Mouse (Mus musculus): ENCODE results near the gene Snrpd3. TPM values are rescaled to one million over a fixed set of nuclear protein-coding genes. Genes with fewer than 3 reads are reported as not detected.
"Not testable (repeated sequence)": the region's sequence is repeated elsewhere in the genome, so short reads cannot be mapped to it uniquely, and the experiment has no call there.

Gene Snrpd3
- polyA plus RNA-seq, 3 experiments from 2014 or later: 134 to 236 (median 208) TPM

DNA sequence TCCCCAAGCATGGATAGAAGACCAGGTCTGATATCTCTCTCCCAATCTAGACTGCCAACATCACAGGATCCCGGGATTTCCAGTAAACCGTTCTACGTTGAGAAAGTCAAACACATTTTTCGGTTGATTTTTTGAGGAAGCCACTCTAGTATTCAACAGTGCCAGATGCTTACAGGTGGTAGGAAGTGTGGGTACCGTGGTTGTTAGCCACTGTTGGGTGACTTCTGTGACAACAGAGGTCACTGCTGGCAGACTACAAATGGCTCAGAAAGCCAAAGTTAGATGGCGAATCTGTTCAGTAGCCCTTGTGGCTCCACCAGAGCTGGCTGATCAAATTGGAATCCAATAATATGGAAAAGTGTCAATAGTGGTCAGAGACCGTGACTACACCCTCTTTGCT lies 13.7 kb upstream of the Snrpd3 start:
- no peak for ATAC-seq

DNA sequence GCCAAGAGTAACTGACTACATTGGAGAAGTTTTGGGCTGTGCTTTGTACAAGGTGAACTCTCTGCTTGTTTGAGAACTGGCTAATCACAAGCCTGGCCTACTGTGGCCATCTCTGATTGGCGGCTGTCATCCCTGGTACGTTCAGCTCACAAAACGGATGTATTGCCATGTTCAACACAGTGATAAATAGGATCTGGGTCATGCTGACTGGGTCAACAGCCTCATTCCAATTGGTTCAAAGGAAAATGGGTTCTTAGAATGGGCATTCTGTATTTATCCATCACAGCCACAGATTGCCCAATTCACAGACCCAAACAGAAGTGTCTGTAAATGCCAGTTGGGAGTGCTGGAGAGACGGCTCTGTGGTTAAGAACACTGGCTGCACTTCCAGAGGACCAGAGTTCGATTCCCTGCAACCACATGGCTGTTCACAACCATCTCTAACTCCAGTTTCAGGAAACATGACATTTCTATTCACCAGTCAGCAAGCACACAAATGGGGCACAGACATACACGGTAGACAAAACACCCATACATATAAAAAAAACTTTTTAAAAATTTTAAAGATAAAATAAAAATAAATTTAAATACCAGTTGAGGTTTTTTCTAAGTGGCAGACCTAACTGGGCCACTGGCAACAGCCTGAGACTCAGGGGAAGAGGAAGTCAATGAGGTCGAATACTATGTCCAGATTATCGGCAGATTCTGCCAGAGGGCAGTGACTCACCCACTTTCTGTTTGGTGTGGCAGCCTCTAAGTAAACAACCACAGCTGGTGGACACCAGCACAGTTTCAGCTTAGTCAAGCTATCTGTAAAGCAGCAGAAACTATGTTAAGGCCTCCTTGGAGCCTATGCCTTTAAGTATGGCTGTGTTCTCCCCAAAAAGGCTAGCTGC lies 12.9 kb upstream of the Snrpd3 start:
- ATAC-seq: no peak

DNA sequence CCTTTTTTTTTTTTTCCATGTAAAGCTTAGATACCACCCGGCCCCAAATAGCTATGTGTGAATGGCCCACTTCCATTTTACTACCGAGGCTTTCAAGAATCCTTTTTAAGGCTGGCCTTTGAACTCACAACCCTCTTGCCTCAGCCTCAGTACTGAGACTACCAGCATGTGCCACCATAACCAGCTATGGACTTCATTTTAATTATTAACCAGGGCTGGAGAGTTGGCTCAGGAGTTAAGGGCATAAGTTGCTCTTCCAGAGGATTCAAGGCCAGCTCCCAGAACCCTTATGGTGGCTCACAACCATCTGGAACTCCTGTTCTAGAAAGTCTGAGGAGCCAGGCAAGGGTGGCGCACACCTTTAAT lies 12.2 kb upstream of the Snrpd3 start:
- ATAC-seq: no peak

DNA sequence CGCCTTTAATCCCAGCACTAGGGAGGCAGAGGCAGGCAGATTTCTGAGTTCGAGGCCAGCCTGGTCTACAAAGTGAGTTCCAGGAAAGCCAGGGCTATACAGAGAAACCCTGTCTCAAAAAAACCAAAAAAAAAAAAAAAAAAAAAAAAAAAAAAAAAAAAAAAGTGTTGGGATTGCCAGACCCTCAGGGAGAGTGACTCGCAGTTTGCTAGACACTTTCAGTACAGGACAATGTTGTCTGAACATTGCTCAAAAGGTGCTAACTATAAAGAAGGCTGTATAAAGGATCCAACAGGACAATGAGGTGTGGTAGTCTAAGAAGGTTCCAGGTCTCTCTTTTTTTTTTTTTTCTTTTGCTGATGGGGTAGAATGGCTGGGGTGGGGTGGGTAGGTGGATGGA lies 11.4 kb upstream of the Snrpd3 start:
- ATAC-seq: not testable (repeated sequence)

DNA sequence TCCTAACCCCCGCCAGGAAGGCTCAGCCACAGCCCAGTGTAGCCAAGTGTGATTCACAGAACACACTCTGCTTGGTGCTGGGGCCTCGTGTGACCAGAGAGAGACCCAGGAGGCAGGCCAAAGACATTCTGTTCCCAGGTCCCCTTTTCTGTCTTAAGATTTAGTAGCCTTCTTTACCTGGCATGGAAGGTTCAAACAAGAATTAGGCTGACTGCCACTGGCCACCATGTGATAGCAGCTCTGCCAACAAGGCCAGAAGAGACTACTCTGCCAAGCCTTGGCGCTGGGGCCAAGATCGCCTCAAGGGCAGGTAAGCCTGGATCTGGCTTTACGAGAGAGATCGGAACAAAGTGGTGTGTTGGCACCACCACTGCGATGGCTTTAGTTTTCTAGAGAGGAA lies 6.9 kb upstream of the Snrpd3 start:
- no peak for ATAC-seq

DNA sequence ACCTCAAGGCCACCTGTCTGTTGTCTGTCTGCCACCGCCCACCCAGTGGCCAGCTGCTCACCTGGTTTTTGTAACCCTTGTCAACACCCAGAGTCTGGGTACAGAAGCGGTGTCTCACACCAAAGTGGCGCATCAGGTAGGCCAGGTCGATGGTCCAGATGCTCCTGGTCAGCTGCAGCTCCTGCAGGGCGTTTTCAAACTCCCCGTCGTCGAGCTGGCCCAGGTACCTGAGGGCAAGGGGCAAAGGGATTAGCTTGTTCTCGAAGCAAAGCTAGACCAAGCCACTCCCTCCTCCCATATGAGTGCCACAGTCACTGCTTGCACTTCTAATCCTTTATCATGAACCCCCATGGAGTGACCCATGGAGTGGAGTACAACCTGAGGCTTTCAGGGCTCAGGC lies 6.3 kb upstream of the Snrpd3 start:
- ATAC-seq: no peak

DNA sequence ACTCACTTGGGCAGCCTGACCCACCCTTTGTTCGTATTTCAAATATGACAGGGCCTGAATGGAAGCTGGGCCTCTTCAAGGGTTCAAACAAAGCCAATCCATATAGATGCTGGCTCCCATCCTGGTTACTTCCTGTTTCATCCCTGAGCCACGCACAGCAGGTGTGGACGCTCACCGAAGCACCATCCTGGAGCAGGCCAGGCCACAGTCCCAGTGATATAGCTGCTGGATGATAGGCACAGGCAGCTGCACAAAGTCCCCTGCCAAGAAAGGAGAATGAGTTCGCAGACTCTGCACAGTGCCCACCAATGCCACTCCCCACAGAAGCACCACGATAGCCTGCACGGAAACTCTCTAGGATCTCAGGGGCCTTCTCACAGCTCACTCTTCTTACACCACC lies 5.5 kb upstream of the Snrpd3 start:
- no peak for ATAC-seq

DNA sequence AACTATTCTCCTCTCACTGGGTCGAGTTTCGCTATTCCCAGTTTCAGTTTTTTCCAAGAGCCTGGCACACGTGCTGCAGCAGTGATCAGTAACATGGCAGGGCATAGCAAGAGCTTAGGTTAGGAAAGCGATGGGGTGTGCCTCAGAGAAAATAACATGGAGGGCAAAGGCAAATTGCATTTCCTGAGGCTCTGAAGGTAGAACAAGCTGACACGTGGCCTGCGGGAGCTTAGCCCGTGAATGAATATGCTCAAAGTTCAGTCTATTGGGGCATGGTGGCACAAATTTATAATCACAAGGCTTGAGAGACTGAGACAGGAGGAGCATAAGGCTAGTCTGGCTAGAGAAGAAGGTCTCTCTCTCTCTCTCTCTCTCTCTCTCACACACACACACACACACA lies 4.6 kb upstream of the Snrpd3 start:
- ATAC-seq: no peak

DNA sequence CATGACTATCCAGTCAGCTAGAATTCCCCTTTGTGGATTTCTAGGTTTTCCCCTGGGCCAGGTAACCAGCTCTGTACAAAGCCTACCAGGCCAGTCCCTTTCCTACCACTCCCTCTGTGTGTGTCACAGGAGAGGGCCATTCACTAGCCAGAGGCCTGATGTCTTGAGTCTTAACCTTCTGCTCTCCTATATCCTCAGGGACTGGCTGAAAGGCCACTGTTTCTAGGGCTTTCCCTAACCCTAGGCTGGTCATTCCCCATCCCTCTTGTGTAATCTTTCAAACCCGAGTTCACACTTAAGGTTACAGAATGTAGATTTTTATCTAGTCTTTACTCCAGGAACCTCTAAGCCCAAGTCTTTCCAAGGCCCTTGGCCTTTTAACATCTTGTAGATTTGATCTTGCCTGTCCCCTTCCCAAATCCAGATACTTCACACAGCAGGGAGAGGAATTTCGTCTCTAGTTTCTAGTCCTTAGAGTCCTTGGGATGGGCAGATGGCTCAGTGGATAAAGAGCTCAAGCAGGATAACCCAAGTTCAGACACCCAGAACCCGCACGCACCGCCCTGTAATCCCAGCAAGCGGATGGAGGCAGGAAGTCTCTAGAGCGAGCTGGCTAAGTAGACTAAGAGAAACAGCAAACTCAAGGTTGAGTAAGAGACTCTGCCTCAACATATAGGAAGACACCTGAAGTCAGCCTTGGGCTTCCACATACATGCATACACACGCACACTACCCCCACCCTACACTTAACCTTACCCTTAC lies 3.9 kb upstream of the Snrpd3 start:
- no peak for ATAC-seq

DNA sequence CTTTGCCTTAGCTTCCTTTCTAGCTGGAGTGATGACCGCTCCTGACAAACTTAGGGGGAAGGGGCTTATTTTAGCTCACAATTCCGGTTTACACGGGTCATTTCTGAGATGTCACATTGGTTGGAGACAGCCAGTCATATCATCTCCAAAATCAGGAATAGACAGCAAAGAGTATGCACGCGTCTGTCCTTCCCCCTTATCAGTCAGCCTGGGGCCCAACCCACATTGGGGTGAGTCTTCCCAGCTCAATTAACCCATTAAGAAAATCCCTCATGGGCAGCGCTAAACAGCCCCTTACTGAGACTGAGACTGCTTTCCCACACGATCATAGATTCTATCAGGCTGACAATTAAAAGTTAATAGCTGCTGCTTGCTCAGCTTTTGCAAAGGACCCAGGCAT lies 3.0 kb upstream of the Snrpd3 start:
- ATAC-seq: no peak

DNA sequence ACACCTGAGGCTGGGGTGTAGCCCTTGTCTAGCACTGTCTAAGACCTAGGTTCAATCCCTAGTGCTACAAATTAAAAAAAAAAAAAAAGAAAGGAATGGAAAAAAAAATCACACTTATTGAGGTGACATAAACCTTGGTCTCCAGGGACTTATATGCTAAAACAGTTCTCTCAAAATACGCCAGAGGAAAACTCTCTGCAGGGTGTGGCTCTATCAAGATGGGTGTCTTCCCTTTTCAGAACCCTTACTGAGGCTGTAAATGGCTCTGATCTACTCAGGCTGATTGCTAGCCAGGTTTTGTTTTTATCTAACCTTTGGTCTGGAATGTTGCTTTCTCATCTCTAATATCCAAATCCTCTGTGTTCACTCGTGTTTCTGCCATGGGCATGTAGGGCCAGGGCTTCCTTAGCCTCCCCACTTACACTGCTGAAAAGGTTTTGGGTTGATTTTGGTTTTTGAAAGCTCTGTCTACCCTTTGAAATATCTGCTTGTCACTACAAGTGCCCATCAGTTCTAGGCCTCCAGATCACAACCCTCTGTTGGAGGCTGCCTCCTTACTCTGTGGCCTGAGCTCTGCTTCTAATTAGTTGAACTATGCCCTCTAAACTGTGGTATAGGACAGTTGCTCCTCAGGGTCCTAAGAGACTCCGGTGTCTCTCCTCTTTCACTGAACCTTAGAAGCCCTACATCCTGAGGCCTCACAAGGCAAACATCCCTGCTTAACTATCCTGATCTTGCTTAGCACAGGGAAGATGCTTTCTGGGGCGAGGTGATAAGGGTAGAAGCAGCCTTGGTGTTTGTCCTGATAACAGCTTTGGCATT lies 1.9 kb upstream of the Snrpd3 start:
- no peak for ATAC-seq

DNA sequence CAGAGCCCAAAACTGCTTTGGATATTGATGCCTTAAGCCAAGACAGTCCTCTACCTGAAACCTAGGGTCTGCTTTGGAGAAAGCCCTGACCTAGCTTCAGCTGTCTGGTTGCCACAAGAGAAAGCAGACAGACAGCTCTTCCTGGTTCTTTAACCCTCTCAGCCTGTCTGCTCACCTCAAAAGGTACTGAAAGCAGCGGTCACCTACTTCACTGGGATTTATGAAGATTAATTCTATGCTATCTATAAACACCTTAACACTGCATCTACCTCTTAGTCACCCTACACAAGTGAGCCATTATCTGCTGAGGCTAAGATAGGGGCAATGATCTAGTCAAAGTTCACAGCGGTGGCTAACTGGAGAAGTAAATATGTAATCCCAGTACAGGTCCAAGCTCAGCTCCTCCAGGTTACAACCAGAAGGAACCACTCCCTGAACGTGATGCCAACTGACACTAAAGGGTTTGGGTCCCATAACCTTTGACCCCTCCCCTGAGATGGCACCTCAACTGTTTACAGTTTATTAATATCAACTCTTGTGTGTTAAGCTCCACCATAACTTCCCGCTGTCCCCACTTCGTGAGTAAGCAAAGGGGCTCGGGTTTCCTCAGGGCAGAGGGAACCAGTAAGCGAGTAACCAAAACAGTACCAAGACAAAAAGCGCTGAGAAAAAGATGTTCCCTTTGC lies 1.2 kb upstream of the Snrpd3 start:
- ATAC-seq: no peak

DNA sequence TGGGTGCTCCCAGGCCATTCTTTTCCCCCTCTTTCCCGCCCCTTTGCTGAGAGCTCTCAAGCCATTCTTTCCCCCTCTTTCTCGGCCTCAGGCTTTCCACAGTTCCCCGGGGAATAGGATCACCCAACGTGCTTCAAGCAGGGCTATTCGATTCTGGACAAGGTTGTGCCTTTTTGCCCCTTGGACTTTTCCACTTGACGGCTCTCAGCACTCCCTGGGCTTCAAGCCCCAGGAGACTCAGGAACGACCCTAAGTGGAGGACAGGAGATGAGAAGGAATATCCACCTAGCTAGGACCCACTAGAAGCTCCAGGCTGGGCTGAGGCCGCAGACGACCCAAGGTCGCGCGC lies 653 bp upstream of the Snrpd3 start:
- ATAC-seq: no peak

DNA sequence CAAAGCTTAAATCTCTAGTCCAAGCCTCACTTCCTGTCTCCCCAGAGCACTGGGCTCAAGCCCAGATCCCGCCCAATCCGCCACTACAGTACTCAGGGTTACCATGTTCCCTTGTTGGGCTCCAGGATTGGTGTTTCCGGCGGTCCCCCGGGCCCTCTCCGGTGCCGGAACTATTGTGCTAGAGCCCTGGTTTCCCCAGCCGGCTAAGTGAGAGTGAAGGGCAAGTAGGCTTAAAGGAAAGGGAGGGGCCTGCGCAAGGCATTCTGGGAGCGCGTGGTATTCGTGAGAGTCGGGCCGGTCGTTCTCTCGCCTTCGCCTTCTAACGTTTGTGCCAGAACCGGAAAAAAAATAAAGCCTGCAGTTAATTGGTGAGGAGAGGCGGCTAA lies 400 bp downstream of the Snrpd3 start, which contains the start of gene Gucd1:
TSS of gene Gucd1 (minus strand) at position 215 of the 386 bp plus-strand sequence.
- ATAC-seq: peak; percentile 82

DNA sequence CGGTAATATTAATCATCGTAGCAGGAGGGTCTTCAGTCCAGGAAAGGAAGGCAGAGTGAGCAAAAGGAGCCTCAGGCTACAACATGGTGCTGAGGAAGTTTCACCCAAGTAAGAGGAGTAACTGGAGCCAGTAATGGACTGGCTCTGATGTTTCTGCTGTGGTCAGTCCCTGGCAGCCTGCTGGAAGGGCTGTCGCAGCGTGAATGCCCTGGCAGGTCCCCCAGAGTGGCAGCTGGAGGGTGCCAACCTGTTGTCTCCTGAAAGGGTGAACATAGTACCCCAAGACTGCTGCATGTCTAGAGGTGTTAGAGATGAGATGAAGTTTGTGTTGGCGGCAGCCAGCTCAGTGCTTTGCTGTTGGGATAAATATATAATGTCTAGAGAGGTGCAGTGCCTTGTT lies 3.2 kb downstream of the Snrpd3 start:
- ATAC-seq: no peak

DNA sequence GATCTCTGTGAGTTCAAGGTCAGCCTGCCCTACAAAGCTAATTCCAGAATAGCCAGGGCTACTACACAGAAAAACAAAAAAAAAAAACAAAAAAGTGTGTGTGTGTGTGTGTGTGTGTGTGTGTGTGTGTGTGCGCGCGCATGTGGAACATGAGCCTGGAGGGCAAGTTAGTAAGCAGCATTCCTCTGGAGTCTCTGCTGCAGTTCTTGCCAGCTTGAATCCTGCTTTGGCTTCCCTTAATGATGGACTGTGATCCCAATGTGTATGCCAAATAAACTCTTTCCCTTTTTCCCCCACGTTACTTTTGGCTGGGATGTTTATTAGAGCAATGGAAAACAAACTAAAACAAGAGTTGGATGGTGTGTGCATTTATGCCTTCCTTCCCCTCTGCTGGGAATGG lies 4.3 kb downstream of the Snrpd3 start:
- no peak for ATAC-seq

DNA sequence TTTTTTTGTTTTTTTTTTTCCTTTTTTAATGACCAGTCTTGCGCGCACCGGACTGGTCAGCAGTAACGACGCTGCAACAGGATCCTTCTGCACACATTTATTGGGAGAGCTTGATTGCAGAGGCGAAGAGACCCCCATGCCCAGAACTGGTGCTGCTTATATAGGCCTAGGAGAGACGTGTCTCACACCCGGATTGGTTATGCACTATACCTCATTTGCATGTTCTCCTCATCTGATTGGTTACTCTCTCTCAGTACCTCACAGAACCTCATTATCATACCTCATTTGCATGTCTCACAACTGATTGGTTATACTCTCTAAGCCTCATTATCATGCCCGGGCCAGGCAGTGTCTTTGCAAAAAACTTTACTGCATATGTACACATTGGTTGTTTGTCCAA lies 8.1 kb downstream of the Snrpd3 start:
- not testable (repeated sequence) for ATAC-seq

DNA sequence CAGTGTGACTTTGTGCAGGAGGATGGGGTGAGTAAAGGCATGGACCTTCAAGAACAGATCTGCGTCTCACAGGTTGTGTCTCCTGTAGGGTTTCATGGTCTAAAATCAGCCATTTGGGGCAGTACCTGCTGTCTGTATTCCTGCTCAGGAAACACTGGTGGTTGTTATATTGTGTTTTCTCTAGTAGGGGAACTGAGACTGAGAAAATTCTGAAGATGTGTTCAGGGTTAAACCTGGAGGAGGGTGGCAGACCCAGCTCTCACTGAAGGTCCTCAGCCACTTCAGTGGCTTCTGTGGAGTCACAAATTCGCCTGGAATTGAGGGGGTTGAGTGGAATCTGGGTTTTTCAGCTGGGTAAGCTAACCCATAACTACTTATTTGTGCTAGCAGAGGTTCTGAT lies 13.0 kb downstream of the Snrpd3 start:
- ATAC-seq: no peak

DNA sequence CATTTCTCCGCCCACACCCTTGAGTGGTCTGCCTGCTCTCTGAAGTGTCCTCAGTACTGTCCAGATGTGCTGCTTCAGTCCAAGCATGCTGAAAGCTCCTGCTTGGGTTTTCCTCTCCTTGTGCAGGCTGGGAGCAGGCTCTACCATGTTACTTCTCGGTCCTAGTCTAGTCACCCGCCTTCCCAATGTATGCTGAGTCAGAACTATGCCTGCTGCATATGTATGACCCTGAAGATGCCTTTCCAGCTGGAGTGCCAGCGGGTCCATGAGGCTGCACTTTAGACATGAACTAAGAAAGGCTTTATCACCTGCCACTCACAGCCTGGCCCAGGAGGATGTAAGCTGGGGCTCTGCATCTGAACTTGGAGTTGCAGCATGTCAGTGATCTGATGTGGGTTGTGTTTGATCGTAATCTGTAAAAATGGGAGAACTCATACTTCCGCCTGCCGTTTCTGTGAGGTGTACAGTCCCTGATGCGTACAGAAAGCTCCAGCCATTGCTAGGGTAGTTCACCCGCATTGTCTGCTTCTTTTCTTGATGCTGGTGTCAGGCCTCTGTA lies 14.3 kb downstream of the Snrpd3 start:
- ATAC-seq: peak; percentile 93

DNA sequence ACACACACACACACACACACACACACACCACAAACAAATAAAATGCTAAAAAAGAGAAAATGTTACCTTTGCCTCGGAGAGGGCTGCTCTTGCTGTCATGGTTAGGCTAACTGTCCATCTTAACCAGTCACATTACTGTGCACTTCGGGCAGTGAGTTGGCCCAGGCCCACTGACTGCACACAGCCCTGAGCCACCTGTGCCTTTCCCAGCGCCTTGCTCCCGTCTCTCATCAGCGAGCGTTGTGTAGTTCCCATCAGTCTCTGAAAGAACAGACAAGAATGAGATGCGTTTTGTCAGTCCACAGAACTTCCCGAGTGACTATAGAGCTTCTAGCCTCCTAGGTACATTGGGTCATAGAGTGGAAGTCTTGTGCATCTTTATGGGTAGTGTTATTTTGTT lies 16.9 kb downstream of the Snrpd3 start:
- ATAC-seq: no peak

DNA sequence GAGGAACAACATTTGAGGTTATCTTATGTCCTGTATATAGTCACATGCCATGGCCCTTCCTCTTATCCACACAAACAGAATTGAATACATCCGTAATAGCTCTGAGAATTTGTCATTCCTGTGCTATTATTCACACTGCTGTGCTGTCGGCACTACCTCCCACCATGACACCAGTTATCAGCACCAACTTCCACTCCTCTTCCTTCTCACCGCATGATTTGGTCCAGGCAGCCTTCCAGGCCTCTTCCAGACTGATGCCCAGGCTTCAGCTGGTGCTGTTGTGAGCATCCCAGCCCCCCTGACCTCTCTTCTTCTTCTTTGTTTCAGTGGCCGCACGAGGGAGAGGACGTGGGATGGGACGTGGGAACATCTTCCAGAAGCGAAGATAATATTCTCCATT lies 17.6 kb downstream of the Snrpd3 start:
- no peak for ATAC-seq

DNA sequence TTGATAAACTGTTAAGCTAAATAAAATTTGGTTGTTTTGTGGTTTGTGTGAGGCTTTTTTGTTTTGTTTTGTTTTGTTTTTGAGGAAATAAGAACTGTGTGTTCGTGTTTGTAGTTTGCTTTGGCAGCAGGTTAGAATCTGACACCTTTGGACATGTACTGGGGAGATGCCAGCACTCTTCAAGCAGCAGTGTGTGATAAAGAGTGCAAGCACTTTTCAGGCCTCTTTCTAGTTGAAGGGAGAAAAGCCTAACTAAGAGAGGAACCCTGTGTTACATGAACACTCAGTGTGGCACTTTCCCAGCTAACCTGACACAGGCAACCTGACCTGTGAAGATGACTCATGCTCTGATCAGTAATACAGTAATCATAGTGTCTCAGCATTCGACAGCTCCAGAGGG lies 18.1 kb downstream of the Snrpd3 start:
- ATAC-seq: no peak

All from inflammation-experienced regulatory T-cells, adult 6 months (primary cell).